Mouse (Mus musculus): Measurements from ENCODE around the gene Sema4b.

DNA sequence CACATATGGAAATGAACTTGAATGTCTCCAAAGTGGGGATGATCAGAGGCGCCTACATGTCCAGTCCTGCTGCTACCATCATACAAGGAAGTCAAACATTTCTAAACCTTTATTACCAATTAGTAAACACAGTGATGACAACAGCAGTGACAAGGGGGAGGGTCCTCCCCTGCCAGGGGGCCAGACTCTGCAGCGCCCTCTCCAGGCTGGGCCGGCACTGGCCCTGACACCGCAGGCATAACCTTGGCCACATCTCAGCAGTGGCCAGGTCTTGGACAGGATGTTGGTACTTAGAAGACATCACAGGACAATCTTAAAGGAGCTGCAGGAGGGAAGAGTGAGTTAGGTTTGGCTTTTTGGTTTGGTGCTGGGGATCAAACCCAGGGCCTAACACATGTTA is 40.4 kb downstream of the Sema4b start:
- TF ChIP-seq CHD2 (IDR thresholded peaks at IDR 0.05; ENCODE audit: low read depth, low read length) (no peak), ZC3H11A (IDR thresholded peaks at IDR 0.05; ENCODE audit: borderline replicate concordance, low read depth, low read length) (no peak), HCFC1 (IDR thresholded peaks at IDR 0.05; ENCODE audit: borderline replicate concordance, insufficient read depth, low read length) (no peak), MAFK (IDR thresholded peaks at IDR 0.05; ENCODE audit: insufficient read depth, low read depth, low read length) (no peak), ZNF384 (IDR thresholded peaks at IDR 0.05; ENCODE audit: low read depth, low read length) (no peak)
